Mouse (Mus musculus) mouse embryonic stem cell (cell line): ENCODE measurements around the gene Trak2.

Experiments
- in situ Hi-C, 2 experiments: fragments of 300-500 bp; cut with MboI; formaldehyde crosslinking; loops; 1 replicate in 1 of 2; 3 replicates in 1 of 2; pipeline ENCODE4 v1.14.3; 2019 to 2020; ENCODE audit warnings: low sequenced_read_pairs in 2 of 2, low pct_unique_long_range_greater_than_20kb in 1 of 2, mixed read lengths in 1 of 2; ENCODE audit not compliant: unreplicated experiment in 1 of 2

Trak2 gene

DNA sequence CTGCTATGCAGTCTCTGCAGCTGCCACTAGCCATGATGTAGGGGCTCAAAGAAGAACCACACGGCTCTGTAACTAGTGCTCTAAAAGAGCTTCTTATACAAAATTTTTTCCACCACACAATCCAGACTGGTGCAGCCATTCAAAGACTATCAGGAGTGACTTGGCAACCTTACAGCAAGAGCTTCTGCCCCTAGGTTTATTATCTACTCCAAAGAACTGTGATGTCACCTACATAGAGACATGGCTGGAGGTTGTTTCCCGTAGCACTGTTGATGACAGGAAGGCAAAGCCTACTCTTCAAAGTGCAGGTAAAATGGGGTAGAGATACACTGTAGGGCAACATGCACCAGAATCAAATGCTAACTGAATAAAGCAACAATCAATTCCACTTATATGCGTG lies 17.5 kb downstream of the Trak2 start:
- in situ Hi-C loops = no loop called here

DNA sequence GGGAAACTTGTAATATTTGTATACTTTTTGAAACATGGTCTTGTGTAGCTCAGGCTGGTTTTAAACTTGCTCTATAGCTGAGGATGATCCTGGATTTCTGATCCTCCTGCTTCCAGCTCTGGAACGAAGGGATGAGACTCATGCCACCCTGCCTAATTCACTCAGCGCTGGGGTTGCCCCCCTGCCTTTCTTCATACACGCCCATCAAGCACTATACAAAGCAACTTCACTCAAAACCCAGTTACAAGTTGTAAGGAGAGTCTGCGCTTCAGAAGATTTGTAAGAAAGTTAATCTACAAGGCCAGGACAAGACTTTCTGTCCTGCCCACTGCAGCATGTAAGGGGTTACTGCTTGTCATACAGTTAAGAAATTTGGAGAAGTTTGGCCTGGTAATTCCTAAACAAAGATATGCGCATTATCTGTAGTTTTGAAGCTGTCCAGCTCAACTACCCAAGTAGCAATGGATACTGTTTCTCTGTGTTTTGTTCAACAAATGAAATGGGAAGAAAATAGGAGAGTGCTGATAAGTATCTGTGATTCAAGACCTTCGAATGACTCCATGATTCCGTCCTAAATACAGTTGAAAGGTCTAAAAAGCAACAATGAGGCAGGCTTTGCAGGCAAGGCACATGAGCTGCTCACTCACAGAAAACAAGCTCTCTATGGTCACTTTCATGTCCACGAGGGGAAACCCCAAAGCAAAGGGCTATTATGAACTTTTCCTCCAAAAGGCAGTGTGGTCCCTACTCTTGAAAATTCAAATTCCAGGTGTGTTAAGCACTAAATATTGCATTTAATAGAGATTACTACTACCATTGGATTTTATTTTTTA lies 18.4 kb downstream of the Trak2 start:
- in situ Hi-C loops = no loop called here

DNA sequence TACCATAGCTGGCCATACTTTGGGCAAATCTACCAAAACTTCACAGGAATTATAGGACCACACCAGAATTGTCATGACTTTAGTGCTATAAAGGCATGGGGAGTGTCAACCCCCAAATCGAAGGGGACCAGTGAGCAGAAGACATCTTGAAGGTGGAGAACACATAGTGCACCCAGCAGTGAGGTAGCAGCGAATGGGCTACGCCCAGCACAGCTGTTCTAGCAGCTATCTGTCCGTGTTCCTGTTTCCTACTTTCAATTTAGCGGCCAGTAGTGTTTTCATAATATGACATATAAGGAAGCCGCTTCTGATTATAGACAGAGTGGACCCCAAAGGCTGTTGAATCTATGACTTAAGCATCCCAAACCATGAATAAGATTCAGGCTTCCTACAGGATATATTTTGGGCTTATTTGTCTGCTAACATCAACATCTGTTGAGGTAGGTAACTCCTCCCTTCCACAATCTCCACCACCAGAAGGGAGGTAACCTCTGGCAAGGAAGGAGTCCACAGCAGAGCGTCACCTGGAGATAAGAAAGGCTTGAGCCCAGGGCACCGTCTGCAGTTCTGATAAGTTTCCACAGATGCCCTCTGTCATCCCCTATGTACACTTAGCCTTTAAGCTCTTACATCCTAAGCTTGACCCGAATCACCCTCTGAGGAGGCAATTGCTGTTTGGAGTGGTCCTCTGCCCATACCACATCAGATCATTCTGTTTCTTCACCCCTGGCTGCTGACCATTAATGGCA lies 19.4 kb downstream of the Trak2 start:
- in situ Hi-C loops = no loop called here

DNA sequence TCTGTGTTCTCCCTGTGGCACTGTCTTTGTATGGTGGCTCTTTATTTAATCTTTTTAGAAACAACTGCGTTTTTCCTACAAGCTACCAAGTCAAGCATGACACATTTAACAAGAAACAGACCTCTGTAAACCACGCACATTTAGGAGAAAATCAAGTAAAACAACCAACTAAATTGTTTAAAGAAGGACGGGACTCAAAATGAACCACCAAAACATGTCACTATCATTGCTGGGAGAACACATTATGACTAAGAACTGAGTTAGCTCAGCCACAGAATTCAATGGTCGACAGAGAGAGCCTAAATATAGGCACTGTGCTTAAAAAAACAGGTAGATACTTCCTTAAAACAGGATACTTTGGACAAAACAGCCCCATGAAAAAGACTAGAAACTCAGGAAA lies 20.2 kb downstream of the Trak2 start:
- in situ Hi-C loops = no loop called here

DNA sequence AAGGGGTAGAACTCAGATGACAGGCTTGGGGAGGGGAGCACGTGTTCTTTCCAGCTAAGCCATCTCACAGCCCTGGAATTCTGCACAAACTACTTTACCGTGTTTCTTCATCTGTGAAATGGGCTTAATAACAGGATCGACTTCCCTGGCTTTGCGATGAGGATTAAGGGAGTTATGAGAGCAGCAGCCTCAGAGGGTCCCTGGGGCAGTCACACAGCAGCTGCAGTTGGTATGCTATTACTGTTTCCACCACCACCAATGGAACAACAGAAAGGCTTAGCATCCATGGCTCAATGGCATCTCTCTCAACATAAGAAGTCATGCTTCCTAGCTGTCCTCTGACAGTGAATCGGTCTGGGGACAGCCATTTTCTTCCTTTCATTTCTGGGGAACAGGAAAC lies 20.7 kb downstream of the Trak2 start:
- in situ Hi-C loops = no loop called here

DNA sequence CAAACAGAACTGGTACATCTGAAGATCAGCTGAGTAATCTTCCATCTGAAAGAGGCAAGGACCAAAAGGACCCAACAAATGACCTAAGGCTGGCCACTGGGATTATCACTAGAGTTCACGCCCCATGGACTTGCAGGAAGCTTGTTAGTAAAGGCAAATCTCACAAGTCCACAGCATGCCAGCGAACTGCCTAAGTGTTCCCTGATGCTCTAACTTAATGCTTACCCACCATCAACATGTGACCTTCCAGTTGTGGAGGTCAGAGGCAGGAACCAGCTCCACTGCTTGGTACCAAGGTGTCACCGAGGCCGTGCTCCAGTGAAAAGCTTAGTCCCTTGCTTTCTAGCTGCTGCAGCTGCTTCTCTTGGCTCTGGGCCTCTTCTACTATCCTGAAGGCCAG lies 21.4 kb downstream of the Trak2 start:
- in situ Hi-C loops = no loop called here

DNA sequence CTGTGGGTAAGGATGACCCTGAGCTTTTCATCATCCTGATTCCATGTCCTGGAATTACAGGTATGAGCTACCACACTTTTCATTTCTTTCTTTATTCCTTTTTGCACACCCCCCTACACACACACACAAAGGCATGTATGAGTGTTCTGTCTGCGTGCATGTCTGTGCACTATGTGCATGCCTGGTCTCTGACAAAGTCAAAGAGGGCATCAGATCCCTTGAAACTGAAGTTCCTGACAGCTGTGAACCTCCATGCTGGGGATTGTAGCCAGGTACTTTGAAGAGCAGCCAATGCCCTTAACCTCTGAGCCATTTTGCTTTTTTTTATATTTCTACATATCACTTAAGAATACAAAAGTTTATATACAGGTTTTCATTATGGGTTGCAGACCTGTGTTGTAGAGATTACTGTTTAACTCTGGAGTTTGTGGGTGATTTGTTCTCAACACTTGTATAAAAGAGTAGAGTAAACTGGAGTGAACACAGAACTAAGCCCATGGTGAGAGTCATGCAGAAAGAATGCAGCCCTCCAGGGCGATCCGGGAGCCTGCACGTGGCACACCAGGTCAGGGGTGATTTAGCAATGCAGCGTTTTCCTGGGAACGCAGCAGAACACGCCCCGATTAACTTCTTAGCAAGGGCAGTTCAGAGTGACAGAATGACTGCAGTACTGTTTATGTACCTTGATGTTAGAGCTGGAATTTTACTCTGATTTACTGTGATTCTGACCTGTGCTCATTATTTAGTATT lies 22.2 kb downstream of the Trak2 start:
- in situ Hi-C loops = no loop called here

DNA sequence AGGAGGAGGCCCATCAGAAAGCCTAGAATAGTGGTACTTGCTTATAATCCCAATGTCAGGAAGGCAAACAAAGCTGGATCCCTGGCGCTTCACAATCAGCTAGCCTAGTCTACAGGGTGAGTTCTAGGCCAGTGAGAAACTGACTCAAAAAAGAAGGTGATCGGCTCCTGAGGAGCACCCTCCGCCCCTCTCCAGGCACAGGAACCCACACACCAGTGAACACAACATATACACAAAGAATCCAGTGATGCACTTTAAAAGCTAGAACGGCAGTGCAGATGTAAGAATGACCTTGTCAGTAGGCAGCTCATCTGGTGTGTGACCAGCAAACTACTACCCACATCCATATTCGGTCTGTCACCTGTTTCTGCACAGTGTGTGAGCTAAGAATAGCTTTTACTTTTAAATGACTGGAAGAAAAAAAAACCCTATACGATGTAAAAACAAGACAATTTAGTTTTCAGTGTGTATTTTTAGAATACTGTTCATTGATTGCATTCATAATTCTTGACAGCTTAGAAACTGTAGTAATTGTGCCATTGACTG lies 23.6 kb downstream of the Trak2 start:
- in situ Hi-C loops = no loop called here

DNA sequence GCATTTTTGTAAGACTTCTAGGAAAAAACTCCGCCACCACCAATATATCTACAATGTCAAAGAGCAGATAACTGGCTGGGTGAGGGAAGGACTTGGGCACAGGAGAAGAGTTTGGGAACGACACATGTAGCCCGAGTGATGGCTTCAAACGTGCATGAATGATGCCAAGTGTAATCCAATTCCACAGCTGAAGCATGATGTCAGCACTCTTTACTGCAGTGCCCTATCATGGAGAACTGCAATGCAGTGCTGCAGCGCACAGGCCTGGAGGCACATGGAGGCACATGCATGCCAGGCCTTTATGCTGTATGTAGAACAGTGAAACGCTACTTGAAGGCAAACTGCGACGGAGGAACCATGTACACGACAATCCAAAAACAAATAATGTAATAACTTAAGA lies 26.5 kb downstream of the Trak2 start:
- in situ Hi-C loops = no loop called here

DNA sequence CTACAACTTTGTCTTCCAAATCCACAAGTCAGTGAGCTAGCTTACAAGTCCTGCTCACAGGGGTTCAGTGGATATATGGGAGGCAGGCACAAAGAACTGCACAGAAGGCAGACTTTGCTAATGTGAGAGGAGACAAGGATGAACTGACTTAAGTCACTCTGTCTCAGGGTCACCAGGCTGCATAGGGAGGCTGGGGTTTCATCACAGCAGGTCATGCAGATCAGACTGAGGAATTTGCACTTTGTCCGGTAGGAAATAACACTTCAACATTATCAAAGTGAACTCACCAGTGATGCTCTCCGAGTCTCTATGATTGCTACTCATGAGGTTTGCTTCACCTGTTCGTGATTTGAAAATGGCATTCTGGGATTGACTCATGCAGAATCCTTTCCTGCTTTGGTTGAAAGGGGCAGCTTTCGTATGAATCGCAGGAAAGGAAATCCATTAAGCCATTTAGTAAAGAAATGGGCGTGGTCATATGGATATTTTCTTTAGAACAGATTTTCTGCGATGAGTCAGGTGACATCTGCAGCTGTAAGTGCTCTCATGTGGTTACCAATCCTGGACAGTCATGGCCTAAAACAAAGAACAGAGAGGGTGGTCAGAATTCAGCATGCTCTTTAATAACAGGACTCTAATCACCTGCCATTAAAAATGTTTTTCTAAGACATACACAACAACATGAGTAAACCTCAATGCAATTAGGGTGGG lies 27.1 kb downstream of the Trak2 start:
- in situ Hi-C loops = no loop called here

DNA sequence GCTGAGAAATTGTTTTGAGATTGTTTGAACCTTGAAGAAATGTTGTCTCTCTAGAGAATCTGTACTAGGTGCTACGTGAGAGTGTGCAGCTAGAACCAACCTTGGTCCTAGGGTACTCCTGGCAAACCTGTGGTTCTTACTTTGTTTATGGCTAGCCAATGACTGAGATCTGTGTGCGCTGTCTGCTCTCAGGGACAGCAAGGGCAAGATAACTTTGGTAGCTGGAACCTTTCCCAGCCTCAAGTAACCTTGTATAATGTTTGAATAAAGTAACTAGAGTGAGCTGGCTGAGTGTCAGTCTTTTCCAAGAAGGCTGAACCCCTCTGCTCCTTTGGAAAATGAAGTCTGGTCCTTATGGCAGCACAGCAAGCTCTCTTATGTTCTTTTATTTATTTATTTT lies 27.7 kb downstream of the Trak2 start:
- in situ Hi-C loops = no loop called here

DNA sequence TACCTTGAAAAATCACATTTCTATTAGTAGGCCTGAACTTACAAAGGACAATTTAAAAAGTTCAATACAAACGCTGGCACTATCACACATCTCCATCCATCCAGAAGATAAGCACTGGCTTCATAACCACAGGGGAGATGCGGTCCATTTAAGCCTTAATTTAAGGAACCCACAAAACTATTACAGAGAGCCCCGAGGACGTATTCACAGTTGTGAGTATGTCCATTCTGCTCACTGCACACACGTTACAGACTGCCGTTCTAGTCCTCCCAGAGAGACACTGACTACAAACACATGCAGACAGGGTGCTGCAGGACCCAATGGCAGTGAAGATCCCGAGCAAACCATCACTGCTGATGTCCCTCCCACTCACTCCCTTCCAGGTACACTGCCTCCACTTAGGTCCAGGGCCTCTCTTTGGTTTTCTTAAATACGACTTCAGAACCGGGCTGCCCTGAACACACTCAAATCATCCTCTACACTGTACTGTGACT lies 35.6 kb downstream of the Trak2 start:
- in situ Hi-C loops = no loop called here

DNA sequence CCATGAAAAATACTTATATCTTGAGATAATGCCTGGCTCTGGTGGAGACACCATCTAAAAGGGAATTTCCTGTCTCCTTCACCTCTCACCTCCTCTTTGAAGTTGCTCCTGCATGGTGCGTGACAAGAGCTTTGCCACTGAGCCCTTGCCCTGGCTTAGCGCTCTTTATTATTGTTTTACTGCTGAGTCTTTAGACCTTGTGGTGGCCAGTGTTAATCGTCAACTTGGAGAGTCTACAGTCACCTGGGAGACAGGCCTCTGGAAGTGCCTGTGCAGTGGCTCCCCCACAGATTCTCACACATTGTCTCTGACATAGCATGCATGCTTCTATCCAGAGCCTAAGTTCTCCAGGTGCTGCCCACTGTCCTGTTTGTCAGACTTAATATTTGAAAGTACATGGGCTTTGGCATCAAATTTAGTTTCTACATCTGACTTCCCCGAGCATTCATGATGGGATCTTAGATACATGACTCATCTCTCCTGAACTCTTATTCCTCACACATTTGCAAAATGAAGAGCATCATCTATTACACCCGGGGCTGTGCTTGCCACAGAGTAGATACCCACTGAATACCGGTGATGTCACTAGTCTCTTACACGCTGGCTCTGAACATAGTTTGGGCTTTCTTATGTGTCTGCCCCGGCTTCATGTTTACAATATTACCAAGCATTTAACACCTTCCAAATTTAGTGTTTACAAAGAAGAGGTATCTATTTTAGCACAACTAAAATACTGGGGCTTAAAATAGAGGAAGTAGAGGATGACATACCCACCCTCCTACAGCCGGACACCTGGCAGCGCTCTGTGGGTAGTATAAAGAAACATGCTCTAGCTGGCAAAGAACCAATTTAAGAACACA lies 36.3 kb downstream of the Trak2 start:
- in situ Hi-C loops = no loop called here

DNA sequence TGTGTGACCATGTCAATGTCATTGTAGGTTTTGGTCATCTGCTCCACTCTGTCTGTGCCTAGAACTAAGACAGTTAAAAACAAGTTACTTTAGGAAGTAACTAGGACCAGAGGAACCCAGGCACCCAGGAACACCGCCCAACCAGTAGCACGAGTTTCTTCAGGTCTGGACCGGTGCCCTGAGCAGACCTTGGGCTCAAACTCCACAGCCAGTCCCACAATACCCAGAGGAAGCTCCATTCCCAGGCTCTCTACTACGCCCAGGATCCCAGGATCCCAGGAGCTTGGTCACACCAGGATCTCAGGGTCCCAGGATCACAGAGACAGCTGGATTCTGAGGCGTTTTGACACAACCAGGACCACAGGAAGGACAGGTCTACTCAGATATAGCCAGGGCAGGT lies 46.6 kb downstream of the Trak2 start:
- in situ Hi-C loops = no loop called here

DNA sequence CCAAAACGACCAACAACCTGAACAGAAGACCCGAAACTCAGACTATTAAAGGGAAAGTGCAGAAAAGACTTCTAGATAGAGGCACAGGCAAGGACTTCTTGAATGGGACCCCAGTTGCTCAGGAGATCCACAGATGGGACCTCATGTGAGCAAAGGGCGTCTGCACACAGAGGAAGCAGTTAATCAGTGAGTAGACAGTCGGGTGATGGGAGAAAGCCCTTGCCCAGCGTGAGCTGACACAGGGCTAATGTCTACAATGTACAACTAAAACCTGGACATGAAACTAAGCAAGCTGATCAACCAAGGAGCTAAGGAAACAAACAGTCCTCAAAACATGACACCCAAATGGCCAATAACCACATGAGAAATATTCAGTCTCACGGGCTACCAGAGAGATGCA lies 55.7 kb downstream of the Trak2 start:
- in situ Hi-C loops = no loop called here

DNA sequence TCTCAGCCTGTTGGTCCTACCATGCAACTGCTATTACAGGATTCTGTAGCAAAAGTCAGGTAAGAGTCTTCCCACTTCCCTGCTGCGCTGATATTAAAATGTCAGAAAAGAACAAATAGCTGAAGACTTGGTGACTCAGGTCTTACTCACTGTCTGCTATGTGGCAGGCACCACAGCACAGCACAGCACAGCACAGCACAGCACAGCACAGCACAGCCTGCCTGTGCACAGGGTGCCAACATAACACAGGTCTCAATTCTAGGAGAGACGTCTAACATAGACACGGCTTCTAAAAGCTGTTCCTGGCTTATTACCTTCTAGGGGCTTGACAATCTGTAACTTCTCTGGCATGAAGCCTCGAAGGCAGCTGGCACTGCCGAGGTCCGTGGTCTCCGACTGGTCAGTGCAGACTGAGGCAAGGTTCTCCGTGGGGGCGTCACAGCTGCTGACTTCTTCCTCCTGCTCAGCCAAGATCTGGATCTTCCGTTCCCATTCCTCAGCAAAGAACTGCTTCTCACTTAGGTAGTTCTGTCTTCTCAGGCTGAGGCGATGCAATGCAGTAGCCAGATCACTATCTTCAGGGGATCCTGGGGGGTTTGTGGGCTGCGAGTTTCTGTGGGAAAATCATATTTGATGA lies 63.5 kb downstream of the Trak2 start:
- in situ Hi-C loops = no loop called here

DNA sequence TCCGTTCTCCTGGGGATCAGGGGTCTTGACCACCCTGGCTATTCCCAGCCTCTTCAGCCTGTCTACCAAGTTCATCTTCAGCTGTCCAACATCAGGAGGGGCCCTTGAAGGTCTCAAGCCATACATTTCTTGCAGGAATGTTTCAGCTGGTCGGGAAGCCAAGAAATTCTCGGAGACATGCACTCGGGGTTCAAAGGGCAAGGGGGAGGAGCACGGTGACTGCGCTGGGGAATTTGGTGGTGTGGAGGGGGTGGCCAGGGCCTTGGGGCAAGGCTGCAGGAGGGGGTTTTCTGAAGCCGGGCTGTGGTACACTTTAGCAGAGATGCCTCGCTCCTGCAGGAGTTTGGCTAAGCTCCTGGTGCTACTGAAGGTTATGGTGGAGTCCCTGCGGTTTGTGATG lies 69.5 kb downstream of the Trak2 start:
- in situ Hi-C loops = no loop called here
